21 mouse cellular contexts compared by ENCODE assay signal in genomic region chr3:59125783-59126555, GRCm38 (mm10). TPM values are rescaled to one million over a fixed set of nuclear protein-coding genes. Genes with fewer than 3 reads are reported as not detected.
A peak's percentile ranks its signal among the peaks of the same experiment; 100 is the strongest.
DNase-seq lines count a peak whose midpoint lies in the region; ATAC-seq and TF ChIP-seq lines count a peak whose summit lies in the region.
"Had no signal": no experiment of that assay in that cellular context is flagged by ENCODE, and none has a peak within 500 bp of the region (broad histone marks: within the 10 kb centered on the region; RNA-seq: fewer than 3 reads in every experiment).

No protein-coding gene starts in this region.

- TF ChIP-seq EP300 in MEL (IDR thresholded peaks at IDR 0.05; ENCODE audit: low read depth in 1 of 2, low read length in 2 of 2) = peak; percentile 62 to 81
- TF ChIP-seq EP300 in liver, postnatal 0 days (IDR thresholded peaks at IDR 0.05; ENCODE audit: low read depth) = no peak

- no peak for ATAC-seq in kidney, postnatal 0 days (replicated peaks; ENCODE audit: low FRiP score, low read depth)
- ATAC-seq in liver, postnatal 0 days = peak; percentile 59; the same call in 1 of the 2 replicates
- ATAC-seq: forebrain, embryonic 15.5 days had no signal

- TF ChIP-seq CTCF in kidney, postnatal 0 days (IDR thresholded peaks at IDR 0.05; ENCODE audit: low read depth) = no peak
- no peak for TF ChIP-seq CTCF in MEL (IDR thresholded peaks at IDR 0.05 in 2 of 3, conservative IDR thresholded peaks at IDR 0.05 in 1 of 3; ENCODE audit: control insufficient read depth in 1 of 3, insufficient read depth in 1 of 3, low read depth in 2 of 3, low read length in 3 of 3, poor library complexity in 1 of 3, severe bottlenecking in 1 of 3)
- TF ChIP-seq CTCF in liver, postnatal 0 days (IDR thresholded peaks at IDR 0.05; ENCODE audit: low read depth) = no peak

- H3K27ac ChIP-seq in kidney, postnatal 0 days = no peak overlapping the region
- H3K27ac ChIP-seq in MEL (ENCODE audit: control insufficient read depth, low read depth, low read length) = no peak overlapping the region; the same call in 1 of the 2 replicates
- 0 out of 2 replicates have a peak overlapping the region, but pooled peaks have one; percentile 34 for H3K27ac ChIP-seq in liver, postnatal 0 days (ENCODE audit: low read depth)
- H3K27ac ChIP-seq: embryonic facial prominence, embryonic 12.5 days; forebrain, embryonic 15.5 days; heart, embryonic 15.5 days; hindbrain, embryonic 14.5 days; neural tube, embryonic 12.5 days had no signal

- no peaks in the 10 kb centered on the region for H3K9me3 ChIP-seq in kidney, postnatal 0 days (replicated peaks; ENCODE audit: low read length)
- H3K9me3 ChIP-seq in MEL (replicated peaks; ENCODE audit: insufficient read depth, low read length) = no peaks in the 10 kb centered on the region
- H3K9me3 ChIP-seq in liver, postnatal 0 days (ENCODE audit: low read length) = no peaks in the 10 kb centered on the region
- H3K9me3 ChIP-seq: embryonic facial prominence, embryonic 12.5 days; forebrain, embryonic 15.5 days; heart, embryonic 15.5 days; megakaryocyte, embryonic 14.5 days; neural tube, embryonic 12.5 days had no signal

- no peak for TF ChIP-seq POLR2A in MEL (IDR thresholded peaks at IDR 0.05; ENCODE audit: control insufficient read depth in 1 of 2, insufficient read depth in 1 of 2, low read depth in 1 of 2, low read length in 2 of 2, poor library complexity in 1 of 2)

- H3K27me3 ChIP-seq in kidney, postnatal 0 days (ENCODE audit: insufficient read depth, low read length) = no peaks in the 10 kb centered on the region
- H3K27me3 ChIP-seq in MEL (ENCODE audit: control insufficient read depth in 1 of 2, insufficient read depth in 2 of 2, low read length in 2 of 2) = no peaks in the 10 kb centered on the region
- H3K27me3 ChIP-seq in liver, postnatal 0 days (ENCODE audit: insufficient read depth, low read length) = no peaks in the 10 kb centered on the region
- H3K27me3 ChIP-seq: embryonic facial prominence, embryonic 12.5 days; forebrain, embryonic 15.5 days; heart, embryonic 15.5 days; megakaryocyte, embryonic 14.5 days; neural tube, embryonic 12.5 days had no signal

- no peaks in the 10 kb centered on the region for H3K4me1 ChIP-seq in kidney, postnatal 0 days (replicated peaks; ENCODE audit: insufficient read depth, low read length)
- H3K4me1 ChIP-seq in MEL (ENCODE audit: control insufficient read depth in 1 of 2, insufficient read depth in 2 of 2, low read length in 2 of 2) = peaks cover 11 to 25% of the 10 kb centered on the region in 2 experiments
- H3K4me1 ChIP-seq in liver, postnatal 0 days (ENCODE audit: insufficient read depth) = peaks cover 13% of the 10 kb centered on the region
- H3K4me1 ChIP-seq: forebrain, embryonic 15.5 days; neural tube, embryonic 12.5 days had no signal

- H3K4me3 ChIP-seq in kidney, postnatal 0 days (replicated peaks; ENCODE audit: low read depth, low read length) = no peak overlapping the region
- peak overlapping the region; percentile 9 to 17; a peak in 2 of 4 replicates for H3K4me3 ChIP-seq in MEL (ENCODE audit: control insufficient read depth in 1 of 2, insufficient read depth in 1 of 2, low read depth in 2 of 2, low read length in 2 of 2)
- H3K4me3 ChIP-seq in liver, postnatal 0 days (ENCODE audit: low read depth, low read length) = no peak overlapping the region
- H3K4me3 ChIP-seq: embryonic facial prominence, embryonic 12.5 days; forebrain, embryonic 15.5 days; heart, embryonic 15.5 days; neural tube, embryonic 12.5 days had no signal

- peak; percentile 41 for DNase-seq in kidney, postnatal 0 days (ENCODE audit: low spot score)
- no peak for DNase-seq in kidney, adult 9 months
- peak; percentile 66 for DNase-seq in MEL (ENCODE audit: low read depth, low spot score)
- peak; percentile 27 for DNase-seq in Muller cell, postnatal 12 days (ENCODE audit: inconsistent ontology term)
- no peak for DNase-seq in liver, postnatal 0 days
- no peak for DNase-seq in left cerebral cortex, postnatal 25 days (ENCODE audit: low spot score in 2 of 2)
- no peak for DNase-seq in B cell, adult 2 months
- DNase-seq: adrenal gland, postnatal 10 days; cerebellum, adult 11-12 months; cerebellum, postnatal 25 days; kidney, adult 18-20 months; kidney, postnatal 25 days; spleen, adult 18-20 months; thymus, adult 18-20 months had no signal

- H3K79me2 ChIP-seq in MEL (ENCODE audit: control insufficient read depth, insufficient read depth, low read length, poor library complexity) = no peaks in the 10 kb centered on the region

- no peak for TF ChIP-seq RAD21 in MEL (IDR thresholded peaks at IDR 0.05; ENCODE audit: low read depth, low read length)

- intact Hi-C loops in left cerebral cortex, postnatal 25 days (cut with DNase I) = no loop called here

- no peaks in the 10 kb centered on the region for H3K36me3 ChIP-seq in kidney, postnatal 0 days (ENCODE audit: insufficient read depth, low read length)
- peaks cover 0 to 25% of the 10 kb centered on the region in 2 experiments; a peak in 2 of 4 replicates for H3K36me3 ChIP-seq in MEL (ENCODE audit: control insufficient read depth in 1 of 2, insufficient read depth in 2 of 2, low read length in 2 of 2)
- H3K36me3 ChIP-seq in liver, postnatal 0 days (replicated peaks; ENCODE audit: insufficient read depth, low read length) = no peaks in the 10 kb centered on the region
- H3K36me3 ChIP-seq: embryonic facial prominence, embryonic 12.5 days; forebrain, embryonic 15.5 days; heart, embryonic 15.5 days; neural tube, embryonic 12.5 days had no signal

- no peak overlapping the region for H3K9ac ChIP-seq in kidney, postnatal 0 days (ENCODE audit: low read depth, low read length)
- no peak overlapping the region; the same call in 1 of the 2 replicates for H3K9ac ChIP-seq in MEL (ENCODE audit: control insufficient read depth, low read depth, low read length, poor library complexity, severe bottlenecking)
- H3K9ac ChIP-seq in liver, postnatal 0 days (replicated peaks) = no peak overlapping the region
- H3K9ac ChIP-seq: embryonic facial prominence, embryonic 12.5 days; forebrain, embryonic 15.5 days; heart, embryonic 15.5 days; hindbrain, embryonic 14.5 days; neural tube, embryonic 12.5 days had no signal

- no peak overlapping the region for H3K4me2 ChIP-seq in kidney, postnatal 0 days (ENCODE audit: low read length)
- no peak overlapping the region for H3K4me2 ChIP-seq in liver, postnatal 0 days (ENCODE audit: low read depth, low read length)
- H3K4me2 ChIP-seq: embryonic facial prominence, embryonic 12.5 days; forebrain, embryonic 15.5 days; heart, embryonic 15.5 days; hindbrain, embryonic 14.5 days; neural tube, embryonic 12.5 days had no signal

- 38% methylated on average over 7 of the region's 7 CpGs for WGBS in kidney, postnatal 0 days
- 33% methylated on average over 7 of the region's 7 CpGs for WGBS in liver, postnatal 0 days (ENCODE audit: insufficient replicate concordance)

TF ChIP-seq in MEL, 35 proteins besides CTCF, POLR2A, EP300 and RAD21 (continues in another document):
- TF ChIP-seq ELF1 (IDR thresholded peaks at IDR 0.05; ENCODE audit: low read depth, low read length) = no peak
- no peak for TF ChIP-seq USF2 (IDR thresholded peaks at IDR 0.05; ENCODE audit: borderline replicate concordance in 1 of 2, insufficient read depth in 1 of 2, low read depth in 1 of 2, low read length in 2 of 2)
- TF ChIP-seq TAL1 (IDR thresholded peaks at IDR 0.05; ENCODE audit: low read length) = peak; percentile 34; the same call in 1 of the 2 replicates
- TF ChIP-seq HCFC1 (IDR thresholded peaks at IDR 0.05; ENCODE audit: low read depth, low read length) = no peak
- TF ChIP-seq ZC3H11A (IDR thresholded peaks at IDR 0.05; ENCODE audit: low read depth, low read length) = no peak
- peak; percentile 55 for TF ChIP-seq MYC (IDR thresholded peaks at IDR 0.05; ENCODE audit: low read depth, low read length)
- no peak for TF ChIP-seq KAT2A (conservative IDR thresholded peaks at IDR 0.05; ENCODE audit: low read depth, low read length)
- no peak for TF ChIP-seq MAZ (IDR thresholded peaks at IDR 0.05; ENCODE audit: low read depth, low read length)
- TF ChIP-seq MEF2A (IDR thresholded peaks at IDR 0.05; ENCODE audit: extremely low read depth, insufficient replicate concordance, low read depth, low read length, poor library complexity, severe bottlenecking) = no peak
- 0 out of 2 replicates have a peak, but pooled peaks have one; percentile 32 for TF ChIP-seq TBP (IDR thresholded peaks at IDR 0.05; ENCODE audit: low read depth, low read length)
- no peak for TF ChIP-seq ZKSCAN1 (IDR thresholded peaks at IDR 0.05; ENCODE audit: low read depth, low read length)
- TF ChIP-seq E2F4 (IDR thresholded peaks at IDR 0.05; ENCODE audit: borderline replicate concordance, low read depth, low read length) = no peak
- no peak for TF ChIP-seq POLR2AphosphoS2 (IDR thresholded peaks at IDR 0.05; ENCODE audit: low read length)
- TF ChIP-seq NELFE (IDR thresholded peaks at IDR 0.05; ENCODE audit: low read depth, low read length) = no peak
- TF ChIP-seq MXI1 (IDR thresholded peaks at IDR 0.05; ENCODE audit: low read depth, low read length) = peak; percentile 53; the same call in 1 of the 2 replicates
- peak; percentile 68; the same call in 1 of the 2 replicates for TF ChIP-seq TCF12 (IDR thresholded peaks at IDR 0.05; ENCODE audit: low read depth, low read length)
- no peak for TF ChIP-seq GABPA (IDR thresholded peaks at IDR 0.05; ENCODE audit: low read depth, low read length)
- no peak for TF ChIP-seq UBTF (IDR thresholded peaks at IDR 0.05; ENCODE audit: borderline replicate concordance, insufficient read depth, low read depth, low read length)
- no peak for TF ChIP-seq MAX (IDR thresholded peaks at IDR 0.05; ENCODE audit: low read length)
- no peak for TF ChIP-seq CHD2 (IDR thresholded peaks at IDR 0.05; ENCODE audit: low read length)
- TF ChIP-seq ETS1 (IDR thresholded peaks at IDR 0.05; ENCODE audit: low read depth, low read length) = peak; percentile 59

RNA-seq across cellular contexts. Expression of gene Gpr171, which starts 24.3 kb away (rescaled TPM):
- polyA plus RNA-seq in kidney, postnatal 0 days (2015; fragmentation: Nextera tagmentation; extraction: Ambion mirVana) = 0.20 and 0.27 TPM in 2 replicates
- not detected in 2 replicates for total RNA-seq in MEL (2012; rRNA removed)
- not detected for polyA plus RNA-seq in MEL (2012; ENCODE audit: insufficient read depth in 1 of 2, insufficient read length in 2 of 2, low read depth in 1 of 2, low replicate concordance in 2 of 2, missing spikeins in 1 of 2)
- 2.0 and 2.1 TPM in 2 replicates for polyA plus RNA-seq in liver, postnatal 0 days (2015; fragmentation: Nextera tagmentation; extraction: Ambion mirVana)
- total RNA-seq in left cerebral cortex, postnatal 25 days (2021) = not detected
- polyA plus RNA-seq: brain, embryonic 14.5 days had no signal

RNA-seq across cellular contexts. Expression of gene P2ry14, which starts 27.4 kb away (rescaled TPM):
- polyA plus RNA-seq in kidney, postnatal 0 days (2015; fragmentation: Nextera tagmentation; extraction: Ambion mirVana) = 8.8 and 8.9 TPM in 2 replicates
- total RNA-seq in MEL (2012; rRNA removed) = 0.08 and 0.10 TPM in 2 replicates
- under 1 TPM in 1 of 2 experiments, not detected in 1; 0.13 TPM for polyA plus RNA-seq in MEL (2012; ENCODE audit: insufficient read depth in 1 of 2, insufficient read length in 2 of 2, low read depth in 1 of 2, low replicate concordance in 2 of 2, missing spikeins in 1 of 2)
- polyA plus RNA-seq in liver, postnatal 0 days (2015; fragmentation: Nextera tagmentation; extraction: Ambion mirVana) = 7.3 and 9.4 TPM in 2 replicates
- total RNA-seq in left cerebral cortex, postnatal 25 days (2021) = 1 to 10 TPM; 2.3 to 2.4 TPM

Comparison
In these comparisons a context has a peak if more than half of its experiments do, and no peak if none do; other contexts are left out.
1. DNase-seq: peak in kidney, postnatal 0 days (single experiment), MEL (single experiment) and Muller cell, postnatal 12 days (single experiment); none in kidney, adult 9 months (single experiment), liver, postnatal 0 days (single experiment), left cerebral cortex, postnatal 25 days (0 of 2) and B cell, adult 2 months (0 of 2).
2. H3K4me3 ChIP-seq: peak in MEL (2 of 2); none in kidney, postnatal 0 days (single experiment) and liver, postnatal 0 days (single experiment).